Mouse (Mus musculus) kidney, embryonic 15.5 days (tissue): ENCODE results near the gene Tns1. TPM values are rescaled to one million over a fixed set of nuclear protein-coding genes. Genes with fewer than 3 reads are reported as not detected.

Experiments
- ATAC-seq: fragments of 200-750 bp; cut with Nextera tagmentation; replicated peaks from 2 replicates; pipeline ENCODE4 v1.8.0; 2017; ENCODE audit warnings: moderate TSS enrichment; ENCODE audit not compliant: low FRiP score
- H3K27ac ChIP-seq: fragments of 300-500 bp; sonication (generic); 2 replicates; pipeline ENCODE4 v1.5.1; 2015; ENCODE audit warnings: mild to moderate bottlenecking, inconsistent platforms
- H3K27me3 ChIP-seq: fragments of 300-500 bp; sonication (generic); 2 replicates; pipeline ENCODE4 v1.6.1; 2015; ENCODE audit warnings: inconsistent platforms
- H3K36me3 ChIP-seq: fragments of 300-500 bp; sonication (generic); 2 replicates; pipeline ENCODE4 v1.6.1; 2015; ENCODE audit warnings: inconsistent platforms
- H3K4me1 ChIP-seq: fragments of 300-500 bp; sonication (generic); 2 replicates; pipeline ENCODE4 v1.6.1; 2015; ENCODE audit warnings: inconsistent platforms
- H3K4me2 ChIP-seq: fragments of 300-500 bp; sonication (generic); 2 replicates; pipeline ENCODE4 v1.6.1; 2015; ENCODE audit warnings: moderate library complexity, mild to moderate bottlenecking, inconsistent platforms
- H3K4me3 ChIP-seq: fragments of 300-500 bp; sonication (generic); replicated peaks from 2 replicates; pipeline ENCODE4 v1.5.1; 2015; ENCODE audit warnings: mild to moderate bottlenecking, inconsistent platforms
- H3K9ac ChIP-seq: fragments of 300-500 bp; sonication (generic); 2 replicates; pipeline ENCODE4 v1.6.1; 2015; ENCODE audit warnings: mild to moderate bottlenecking, inconsistent platforms
- H3K9me3 ChIP-seq: fragments of 300-500 bp; sonication (generic); replicated peaks from 2 replicates; pipeline ENCODE4 v1.6.1; 2016; ENCODE audit warnings: inconsistent platforms
- WGBS: fragments of 180-500 bp; shearing (Covaris S2); methylation state at CpG from one replicate; pipeline ENCODE4 v1.1.7; 2015; ENCODE audit warnings: mixed read lengths; 5-methylcytosine and 5-hydroxymethylcytosine counted together
- polyA plus RNA-seq: library from polyadenylated mRNA; unstranded; fragments of >200 nt; fragmentation: Nextera tagmentation; extraction: Ambion mirVana; gene quantifications from 2 replicates; pipeline ENCODE4 v1.2.1, GENCODE M21; 2015

The Tns1 gene
- polyA plus RNA-seq, 1 experiment from 2014 or later: 70.9 TPM

GRCm38 (mm10) chr1:74035912-74036489, 88.2 kb downstream of the Tns1 start:
- 33% methylated on average over 3 of the region's 3 CpGs for WGBS
- peak overlapping the region; percentile 46 for H3K9ac ChIP-seq
- no peaks in the 10 kb centered on the region for H3K9me3 ChIP-seq
- H3K4me2 ChIP-seq: peak overlapping the region; percentile 65
- peak overlapping the region; percentile 51 for H3K4me3 ChIP-seq
- ATAC-seq: peak; percentile 59
- no peaks in the 10 kb centered on the region for H3K27me3 ChIP-seq
- H3K27ac ChIP-seq: peak overlapping the region; percentile 92
- H3K36me3 ChIP-seq: no peaks in the 10 kb centered on the region
- H3K4me1 ChIP-seq: peaks cover 82% of the 10 kb centered on the region

GRCm38 (mm10) chr1:74035487-74035886, 88.8 kb downstream of the Tns1 start:
- H3K27ac ChIP-seq: peak overlapping the region; percentile 92
- no peaks in the 10 kb centered on the region for H3K9me3 ChIP-seq
- peak overlapping the region; percentile 51 for H3K4me3 ChIP-seq
- H3K4me1 ChIP-seq: peaks cover 82% of the 10 kb centered on the region
- no peaks in the 10 kb centered on the region for H3K27me3 ChIP-seq
- WGBS: 46% methylated on average over 4 of the region's 4 CpGs
- ATAC-seq: no peak
- H3K9ac ChIP-seq: peak overlapping the region; percentile 46
- H3K36me3 ChIP-seq: no peaks in the 10 kb centered on the region
- peak overlapping the region; percentile 65 for H3K4me2 ChIP-seq

- peak overlapping the region; percentile 51 for H3K4me3 ChIP-seq
- no peaks in the 10 kb centered on the region for H3K9me3 ChIP-seq
- no peak for ATAC-seq
- no peaks in the 10 kb centered on the region for H3K27me3 ChIP-seq
- H3K4me2 ChIP-seq: peak overlapping the region; percentile 65
- peak overlapping the region; percentile 46 for H3K9ac ChIP-seq
- H3K4me1 ChIP-seq: peaks cover 85% of the 10 kb centered on the region
- H3K36me3 ChIP-seq: no peaks in the 10 kb centered on the region
- H3K27ac ChIP-seq: peak overlapping the region; percentile 92
- 66% methylated on average over 2 of the region's 2 CpGs for WGBS
These were observed 89.5 kb downstream of the Tns1 start for GRCm38 (mm10) chr1:74034736-74035135.

GRCm38 (mm10) chr1:74034211-74034610, 90.0 kb downstream of the Tns1 start:
- H3K4me1 ChIP-seq: peaks cover 90% of the 10 kb centered on the region
- H3K36me3 ChIP-seq: no peaks in the 10 kb centered on the region
- no peaks in the 10 kb centered on the region for H3K9me3 ChIP-seq
- peak overlapping the region; percentile 51; the same call in 1 of the 2 replicates for H3K4me3 ChIP-seq
- no peak for ATAC-seq
- H3K27me3 ChIP-seq: no peaks in the 10 kb centered on the region
- peak overlapping the region; percentile 22; the same call in 1 of the 2 replicates for H3K9ac ChIP-seq
- peak overlapping the region; percentile 65 for H3K4me2 ChIP-seq
- peak overlapping the region; percentile 92; the same call in 1 of the 2 replicates for H3K27ac ChIP-seq

GRCm38 (mm10) chr1:74033407-74033806, 90.8 kb downstream of the Tns1 start:
- H3K4me1 ChIP-seq: peaks cover 98% of the 10 kb centered on the region
- H3K4me2 ChIP-seq: peak overlapping the region; percentile 65
- no peak overlapping the region for H3K4me3 ChIP-seq
- no peaks in the 10 kb centered on the region for H3K27me3 ChIP-seq
- H3K27ac ChIP-seq: peak overlapping the region; percentile 92
- no peak for ATAC-seq
- H3K9me3 ChIP-seq: no peaks in the 10 kb centered on the region
- H3K36me3 ChIP-seq: no peaks in the 10 kb centered on the region
- 92% methylated on average over 4 of the region's 4 CpGs for WGBS
- peak overlapping the region; percentile 22; the same call in 1 of the 2 replicates for H3K9ac ChIP-seq

- Histone ChIP-seq H3K27me3 (no peaks in the 10 kb centered on the region), H3K9ac (no peak overlapping the region; the same call in 1 of the 2 replicates), H3K27ac (peak overlapping the region; percentile 92), H3K4me2 (peak overlapping the region; percentile 65), H3K9me3 (no peaks in the 10 kb centered on the region), H3K4me3 (no peak overlapping the region), H3K36me3 (no peaks in the 10 kb centered on the region), H3K4me1 (peaks cover 100% of the 10 kb centered on the region)
- no peak for ATAC-seq
- WGBS: 82% methylated on average over 5 of the region's 5 CpGs
These were observed 91.3 kb downstream of the Tns1 start for GRCm38 (mm10) chr1:74032966-74033365.

GRCm38 (mm10) chr1:74031771-74032609, 92.3 kb downstream of the Tns1 start:
- no peak for ATAC-seq
- 54% methylated on average over 9 of the region's 9 CpGs for WGBS
- H3K9ac ChIP-seq: 0 out of 2 replicates have a peak overlapping the region, but pooled peaks have one; percentile 35

GRCm38 (mm10) chr1:74030901-74031360, 93.3 kb downstream of the Tns1 start:
- Histone ChIP-seq H3K4me1 (peaks cover 100% of the 10 kb centered on the region), H3K27ac (peak overlapping the region; percentile 92), H3K9ac (peak overlapping the region; percentile 35; the same call in 1 of the 2 replicates), H3K9me3 (no peaks in the 10 kb centered on the region), H3K36me3 (no peaks in the 10 kb centered on the region), H3K4me3 (peak overlapping the region; percentile 7), H3K4me2 (peak overlapping the region; percentile 49), H3K27me3 (no peaks in the 10 kb centered on the region)
- ATAC-seq: peak; percentile 86
- 5% methylated on average over 3 of the region's 3 CpGs for WGBS

More at GRCm38 (mm10) chr1:74031771-74032609, 92.3 kb downstream of the Tns1 start:
- Histone ChIP-seq H3K4me3 (peak overlapping the region; percentile 7), H3K4me1 (peaks cover 100% of the 10 kb centered on the region), H3K27me3 (no peaks in the 10 kb centered on the region), H3K36me3 (no peaks in the 10 kb centered on the region), H3K4me2 (peak overlapping the region; percentile 49), H3K9me3 (no peaks in the 10 kb centered on the region), H3K27ac (peak overlapping the region; percentile 92)

GRCm38 (mm10) chr1:74030285-74030684, 94.0 kb downstream of the Tns1 start:
- Histone ChIP-seq H3K36me3 (no peaks in the 10 kb centered on the region), H3K9ac (no peak overlapping the region), H3K27ac (peak overlapping the region; percentile 92), H3K9me3 (no peaks in the 10 kb centered on the region), H3K4me1 (peaks cover 100% of the 10 kb centered on the region), H3K4me2 (peak overlapping the region; percentile 49), H3K27me3 (no peaks in the 10 kb centered on the region), H3K4me3 (no peak overlapping the region)
- WGBS: 14% methylated on average over 1 of the region's 1 CpGs
- ATAC-seq: peak; percentile 16; the same call in 1 of the 2 replicates

- H3K27me3 ChIP-seq: no peaks in the 10 kb centered on the region
- no peaks in the 10 kb centered on the region for H3K9me3 ChIP-seq
- no peaks in the 10 kb centered on the region for H3K36me3 ChIP-seq
- H3K4me2 ChIP-seq: no peak overlapping the region
- no peak for ATAC-seq
- peaks cover 100% of the 10 kb centered on the region for H3K4me1 ChIP-seq
- no peak overlapping the region for H3K4me3 ChIP-seq
- WGBS: 71% methylated on average over 3 of the region's 3 CpGs
- H3K27ac ChIP-seq: peak overlapping the region; percentile 92
- no peak overlapping the region for H3K9ac ChIP-seq
These were observed 94.6 kb downstream of the Tns1 start for GRCm38 (mm10) chr1:74029669-74030068.

GRCm38 (mm10) chr1:74028881-74029266, 95.4 kb downstream of the Tns1 start:
- ATAC-seq: no peak
- Histone ChIP-seq H3K9ac (no peak overlapping the region), H3K27me3 (no peaks in the 10 kb centered on the region), H3K36me3 (no peaks in the 10 kb centered on the region), H3K4me3 (no peak overlapping the region), H3K9me3 (no peaks in the 10 kb centered on the region), H3K4me2 (no peak overlapping the region), H3K4me1 (peaks cover 100% of the 10 kb centered on the region), H3K27ac (peak overlapping the region; percentile 92)
- 76% methylated on average over 5 of the region's 5 CpGs for WGBS
